Mouse (Mus musculus): ENCODE measurements at regions not wholly inside any gene's neighbourhood (a gene's known extent, or its start where the extent isn't known, plus 50 kb on each side); places are given as distances from the start of the nearest gene placed in this dataset.
A peak's percentile ranks its signal among the peaks of the same experiment; 100 is the strongest.
"Not testable (repeated sequence)": the region's sequence is repeated elsewhere in the genome, so short reads cannot be mapped to it uniquely, and the experiment has no call there.

GRCm38 (mm10) chr10:30419391-30420043 is 181.0 kb downstream of the Trmt11 start:
- H3K79me3 ChIP-seq (ENCODE audit: low read depth) = no peaks in the 10 kb centered on the region
- TF ChIP-seq CEBPB (IDR thresholded peaks at IDR 0.05; ENCODE audit: low read depth) (peak; percentile 51), MYOD1 (IDR thresholded peaks at IDR 0.05; ENCODE audit: control insufficient read depth, insufficient read length, low read depth) (no peak)
- H3K27me3 ChIP-seq (ENCODE audit: control insufficient read depth, insufficient read depth, insufficient read length) = no peaks in the 10 kb centered on the region
- no peak overlapping the region for H3ac ChIP-seq (ENCODE audit: control insufficient read depth, insufficient read length, low read depth)
- H3K4me3 ChIP-seq (ENCODE audit: insufficient read depth, poor library complexity, severe bottlenecking) = no peak overlapping the region
- H3K79me2 ChIP-seq (ENCODE audit: control insufficient read depth, insufficient read depth) = no peaks in the 10 kb centered on the region
- no peaks in the 10 kb centered on the region for H3K36me3 ChIP-seq (ENCODE audit: control insufficient read depth, insufficient read depth)

- no peaks in the 10 kb centered on the region for H3K27me3 ChIP-seq (ENCODE audit: control insufficient read depth, insufficient read depth, insufficient read length)
- H3K36me3 ChIP-seq (ENCODE audit: control insufficient read depth, insufficient read depth) = no peaks in the 10 kb centered on the region
- TF ChIP-seq MYOG (IDR thresholded peaks at IDR 0.05; ENCODE audit: control insufficient read depth, extremely low read depth, insufficient read length) (no peak), CEBPB (IDR thresholded peaks at IDR 0.05; ENCODE audit: low read depth) (no peak), MAX (IDR thresholded peaks at IDR 0.05) (no peak), CTCF (IDR thresholded peaks at IDR 0.05; ENCODE audit: control insufficient read depth, insufficient read depth, insufficient read length) (no peak), MYOD1 (IDR thresholded peaks at IDR 0.05; ENCODE audit: control insufficient read depth, insufficient read length, low read depth) (no peak), FOSL1 (IDR thresholded peaks at IDR 0.05; ENCODE audit: insufficient read depth, low read length, poor library complexity, severe bottlenecking) (no peak), USF1 (IDR thresholded peaks at IDR 0.05; ENCODE audit: low read depth) (no peak)
- H3ac ChIP-seq (ENCODE audit: control insufficient read depth, insufficient read length, low read depth) = no peak overlapping the region
- H3K79me3 ChIP-seq (ENCODE audit: low read depth) = no peaks in the 10 kb centered on the region
- H3K4me3 ChIP-seq (ENCODE audit: insufficient read depth, poor library complexity, severe bottlenecking) = no peak overlapping the region
- no peaks in the 10 kb centered on the region for H3K79me2 ChIP-seq (ENCODE audit: control insufficient read depth, insufficient read depth)
These were observed 184.2 kb downstream of the Trmt11 start for GRCm38 (mm10) chr10:30416314-30416713.

GRCm38 (mm10) chr10:30411736-30412135 is 188.8 kb downstream of the Trmt11 start:
- Histone ChIP-seq H3ac (ENCODE audit: control insufficient read depth, insufficient read length, low read depth) (no peak overlapping the region), H3K79me2 (ENCODE audit: control insufficient read depth, insufficient read depth) (no peaks in the 10 kb centered on the region), H3K36me3 (ENCODE audit: control insufficient read depth, insufficient read depth) (no peaks in the 10 kb centered on the region), H3K79me3 (ENCODE audit: low read depth) (no peaks in the 10 kb centered on the region), H3K27me3 (ENCODE audit: control insufficient read depth, insufficient read depth, insufficient read length) (no peaks in the 10 kb centered on the region), H3K4me3 (ENCODE audit: insufficient read depth, poor library complexity, severe bottlenecking) (no peak overlapping the region)
- TF ChIP-seq USF1 (IDR thresholded peaks at IDR 0.05; ENCODE audit: low read depth) = no peak
- no peak for TF ChIP-seq MYOG (IDR thresholded peaks at IDR 0.05; ENCODE audit: control insufficient read depth, extremely low read depth, insufficient read length)
- TF ChIP-seq MYOD1 (IDR thresholded peaks at IDR 0.05; ENCODE audit: control insufficient read depth, insufficient read length, low read depth) = no peak
- no peak for TF ChIP-seq CEBPB (IDR thresholded peaks at IDR 0.05; ENCODE audit: low read depth)

GRCm38 (mm10) chr10:30405669-30406393 is 194.7 kb downstream of the Trmt11 start:
- TF ChIP-seq FOSL1 (IDR thresholded peaks at IDR 0.05; ENCODE audit: insufficient read depth, low read length, poor library complexity, severe bottlenecking) = no peak
- TF ChIP-seq USF1 (IDR thresholded peaks at IDR 0.05; ENCODE audit: low read depth) = no peak
- TF ChIP-seq CTCF (IDR thresholded peaks at IDR 0.05; ENCODE audit: control insufficient read depth, insufficient read depth, insufficient read length) = no peak
- no peak for TF ChIP-seq MAX (IDR thresholded peaks at IDR 0.05)
- TF ChIP-seq MYOG (IDR thresholded peaks at IDR 0.05; ENCODE audit: control insufficient read depth, extremely low read depth, insufficient read length) = no peak
- TF ChIP-seq CEBPB (IDR thresholded peaks at IDR 0.05; ENCODE audit: low read depth) = no peak
- TF ChIP-seq MYOD1 (IDR thresholded peaks at IDR 0.05; ENCODE audit: control insufficient read depth, insufficient read length, low read depth) = no peak
- no peak overlapping the region for H3ac ChIP-seq (ENCODE audit: control insufficient read depth, insufficient read length, low read depth)
- H3K36me3 ChIP-seq (ENCODE audit: control insufficient read depth, insufficient read depth) = no peaks in the 10 kb centered on the region
- H3K27me3 ChIP-seq (ENCODE audit: control insufficient read depth, insufficient read depth, insufficient read length) = no peaks in the 10 kb centered on the region
- H3K79me3 ChIP-seq (ENCODE audit: low read depth) = no peaks in the 10 kb centered on the region
- H3K4me3 ChIP-seq (ENCODE audit: insufficient read depth, poor library complexity, severe bottlenecking) = no peak overlapping the region
- no peaks in the 10 kb centered on the region for H3K79me2 ChIP-seq (ENCODE audit: control insufficient read depth, insufficient read depth)

- H3ac ChIP-seq (ENCODE audit: control insufficient read depth, insufficient read length, low read depth) = no peak overlapping the region
- H3K27me3 ChIP-seq (ENCODE audit: control insufficient read depth, insufficient read depth, insufficient read length) = no peaks in the 10 kb centered on the region
- no peaks in the 10 kb centered on the region for H3K79me2 ChIP-seq (ENCODE audit: control insufficient read depth, insufficient read depth)
- no peaks in the 10 kb centered on the region for H3K79me3 ChIP-seq (ENCODE audit: low read depth)
- H3K4me3 ChIP-seq (ENCODE audit: insufficient read depth, poor library complexity, severe bottlenecking) = no peak overlapping the region
- no peaks in the 10 kb centered on the region for H3K36me3 ChIP-seq (ENCODE audit: control insufficient read depth, insufficient read depth)
- TF ChIP-seq CEBPB (IDR thresholded peaks at IDR 0.05; ENCODE audit: low read depth) (no peak), FOSL1 (IDR thresholded peaks at IDR 0.05; ENCODE audit: insufficient read depth, low read length, poor library complexity, severe bottlenecking) (no peak), CTCF (IDR thresholded peaks at IDR 0.05; ENCODE audit: control insufficient read depth, insufficient read depth, insufficient read length) (no peak), MYOD1 (IDR thresholded peaks at IDR 0.05; ENCODE audit: control insufficient read depth, insufficient read length, low read depth) (no peak), USF1 (IDR thresholded peaks at IDR 0.05; ENCODE audit: low read depth) (no peak), MAX (IDR thresholded peaks at IDR 0.05) (no peak), MYOG (IDR thresholded peaks at IDR 0.05; ENCODE audit: control insufficient read depth, extremely low read depth, insufficient read length) (no peak)
These were observed 170.2 kb upstream of the Cenpw start for GRCm38 (mm10) chr10:30370542-30370941.

GRCm38 (mm10) chr10:30360811-30361210 is 160.5 kb upstream of the Cenpw start:
- not testable (repeated sequence) for H3K4me3 ChIP-seq (ENCODE audit: insufficient read depth, poor library complexity, severe bottlenecking); H3K27me3 ChIP-seq (ENCODE audit: control insufficient read depth, insufficient read depth, insufficient read length); H3K79me3 ChIP-seq (ENCODE audit: low read depth); H3ac ChIP-seq (ENCODE audit: control insufficient read depth, insufficient read length, low read depth); H3K36me3 ChIP-seq (ENCODE audit: control insufficient read depth, insufficient read depth); H3K79me2 ChIP-seq (ENCODE audit: control insufficient read depth, insufficient read depth)

Measured in C2C12 (cell line).